Mouse (Mus musculus): ENCODE measurements at regions not wholly inside any gene's neighbourhood (a gene's known extent, or its start where the extent isn't known, plus 50 kb on each side); places are given as distances from the start of the nearest gene placed in this dataset.

DNA sequence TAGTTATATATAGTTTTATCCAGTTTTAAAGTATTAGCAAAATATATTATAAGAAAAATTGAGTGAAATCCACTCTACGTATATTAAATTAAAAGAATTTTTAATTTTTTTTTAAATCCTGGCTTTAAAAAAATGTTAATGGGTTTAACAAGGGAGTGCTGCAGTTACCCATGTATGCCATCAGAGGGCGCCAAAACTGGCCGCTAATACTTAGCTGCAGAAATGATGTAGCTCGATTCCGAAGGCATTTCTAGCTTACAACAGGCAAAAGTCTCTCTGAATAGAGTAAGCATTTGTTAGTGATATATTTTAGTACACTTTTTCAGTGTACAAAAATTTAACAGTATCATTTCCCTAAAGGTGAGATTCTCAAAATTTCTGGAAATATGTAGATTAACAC is 73.1 kb downstream of the Olfr444 start:
- TF ChIP-seq CTCF (IDR thresholded peaks at IDR 0.05; ENCODE audit: low read depth, low read length) (peak; percentile 5), POLR2A (IDR thresholded peaks at IDR 0.05; ENCODE audit: insufficient read depth, low read length) (no peak), EP300 (IDR thresholded peaks at IDR 0.05; ENCODE audit: insufficient read depth, low read depth, low read length) (no peak)

Measured in ES-Bruce4 (cell line).